Mouse (Mus musculus) right cerebral cortex, postnatal 14 days (tissue): ENCODE results near the gene Actl11.

ENCODE experiments used
- DNase-seq: peaks from one replicate; pipeline ENCODE4 v3.0.0; 2022

Actl11 gene

DNA sequence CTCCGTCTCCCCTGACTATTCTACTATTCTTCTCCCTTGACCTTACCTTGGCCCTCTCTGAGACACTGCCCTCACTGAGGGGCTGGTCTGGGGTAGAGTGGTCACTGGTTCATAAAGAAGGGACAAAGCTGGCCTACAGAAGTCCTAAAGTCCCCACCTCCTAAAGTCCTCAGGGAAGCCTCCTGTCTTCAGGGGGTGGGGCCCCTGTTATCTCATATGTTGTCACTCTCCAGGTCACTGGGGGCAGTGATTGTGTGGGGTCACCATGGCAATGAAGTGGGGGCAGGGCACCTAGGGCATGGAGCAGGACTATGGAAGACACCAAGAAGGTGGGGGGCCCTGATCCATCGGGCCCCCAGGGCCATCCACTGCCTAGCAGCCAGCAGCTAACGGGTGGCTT lies at the start of gene Actl11:
Gene Actl11, plus strand, starts transcription at position 301 of the 400 bp plus-strand sequence.
- no peak for DNase-seq

DNA sequence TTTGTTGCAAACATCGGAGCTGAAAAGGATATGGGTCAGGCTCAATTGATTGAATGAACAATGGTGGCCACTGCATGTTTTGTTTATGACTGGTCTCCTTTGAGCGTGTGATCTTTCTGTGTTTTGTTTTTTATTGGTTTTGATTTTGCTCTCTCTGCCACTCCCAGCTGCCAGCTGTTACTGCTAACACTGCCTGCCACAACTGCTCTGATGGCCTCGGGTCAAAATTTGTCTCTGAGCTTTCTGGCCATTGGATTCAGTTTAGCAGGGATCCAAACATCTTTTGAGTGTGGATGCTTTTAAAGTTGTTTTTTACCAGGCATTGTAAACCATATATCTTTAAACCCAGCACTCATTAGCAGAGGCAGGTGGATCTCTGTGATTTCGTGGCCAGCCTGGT lies 47.9 kb upstream of the Actl11 start:
- DNase-seq: no peak

DNA sequence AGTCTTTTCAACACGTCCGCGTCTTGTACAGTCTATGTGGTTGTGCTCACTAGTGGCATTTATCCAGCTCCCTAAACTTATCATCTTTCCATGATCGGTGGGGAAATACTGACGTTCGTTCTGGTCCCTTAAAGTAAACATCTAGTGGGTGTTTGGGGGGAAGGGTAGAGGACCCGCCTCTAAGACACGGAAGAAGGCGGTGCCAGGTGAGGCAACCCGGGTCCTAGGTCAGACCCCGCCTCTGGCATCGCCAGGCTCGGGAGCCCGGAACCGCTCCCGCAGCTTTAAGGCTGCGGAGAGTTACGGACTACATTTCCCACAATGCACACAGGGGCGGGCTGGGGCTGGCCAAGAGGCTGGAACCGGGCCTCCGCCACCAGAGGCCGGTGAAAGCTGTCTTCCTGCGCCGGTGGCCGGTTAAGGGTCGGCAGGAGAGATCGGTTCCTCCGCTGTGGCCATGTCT lies 40.4 kb upstream of the Actl11 start, which contains the start of gene Mon1a:
Gene Mon1a, plus strand, starts transcription at position 348 of the 463 bp plus-strand sequence.
- DNase-seq: peak; percentile 72

DNA sequence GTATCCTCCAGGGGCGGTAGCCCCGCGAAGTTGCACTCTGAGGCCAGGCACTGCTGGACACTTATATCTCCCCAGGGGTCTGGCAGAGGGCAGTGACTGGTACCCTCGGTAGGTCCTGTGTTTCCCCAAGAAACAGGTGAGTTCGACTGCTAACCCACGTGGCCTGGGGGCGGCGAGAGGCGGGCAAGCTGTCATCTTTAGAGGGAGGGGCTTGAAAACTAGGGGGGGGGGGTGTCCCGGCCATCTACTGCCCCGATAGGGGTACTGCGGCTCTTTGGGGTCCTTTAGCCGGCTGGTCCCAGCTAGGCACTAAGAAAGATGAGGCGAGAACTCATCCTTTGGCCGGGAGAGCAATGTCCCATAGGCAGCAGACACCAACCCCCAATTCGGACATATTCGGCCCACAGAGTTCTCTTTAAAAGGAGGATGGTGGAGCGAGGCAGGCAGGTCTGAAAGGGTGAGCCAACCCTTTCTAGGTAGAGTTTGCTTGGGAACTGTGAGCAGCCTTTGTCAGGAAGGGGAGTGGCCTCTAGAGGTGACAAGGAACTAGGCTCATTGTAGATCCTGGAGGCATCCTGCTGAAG lies 39.9 kb upstream of the Actl11 start:
- DNase-seq: peak; percentile 53

DNA sequence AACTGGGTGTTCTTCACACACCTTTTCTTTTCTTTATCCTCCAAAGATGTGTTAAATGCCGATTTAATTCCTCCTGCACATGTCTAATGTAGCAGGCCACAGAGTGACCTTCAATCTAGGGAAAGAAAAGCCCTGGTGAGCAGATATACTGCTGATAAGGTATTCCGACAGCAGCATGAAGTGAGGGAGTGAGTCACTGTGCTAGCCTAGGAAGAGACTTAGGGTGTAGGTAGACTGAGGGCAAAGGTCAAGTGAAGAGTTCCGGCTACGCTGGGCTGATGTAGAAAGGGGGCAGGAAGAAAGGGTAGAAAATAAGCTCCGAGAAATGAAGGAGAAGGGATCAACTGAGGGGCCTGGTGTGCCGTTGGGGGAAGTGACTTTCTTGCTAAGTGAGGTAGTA lies 38.0 kb upstream of the Actl11 start:
- no peak for DNase-seq

DNA sequence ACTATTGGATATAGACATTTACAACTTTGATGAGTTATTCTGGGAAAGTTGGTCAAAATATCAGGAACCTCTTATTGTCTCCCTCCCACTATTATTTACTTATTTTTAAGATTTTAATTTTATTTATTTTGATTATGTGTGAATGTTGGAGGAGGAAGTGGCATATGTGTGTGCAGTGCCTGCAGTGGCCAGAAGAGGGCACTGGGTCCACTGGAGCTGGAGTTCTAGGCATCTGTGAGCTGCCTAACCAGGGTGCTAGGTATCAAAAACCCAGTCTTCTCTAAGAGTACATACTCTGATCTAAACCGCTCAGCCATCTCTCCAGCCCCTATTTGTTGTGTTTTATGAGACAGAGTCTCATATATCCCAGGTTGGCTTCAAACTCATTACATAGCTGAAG lies 37.2 kb upstream of the Actl11 start:
- no peak for DNase-seq

DNA sequence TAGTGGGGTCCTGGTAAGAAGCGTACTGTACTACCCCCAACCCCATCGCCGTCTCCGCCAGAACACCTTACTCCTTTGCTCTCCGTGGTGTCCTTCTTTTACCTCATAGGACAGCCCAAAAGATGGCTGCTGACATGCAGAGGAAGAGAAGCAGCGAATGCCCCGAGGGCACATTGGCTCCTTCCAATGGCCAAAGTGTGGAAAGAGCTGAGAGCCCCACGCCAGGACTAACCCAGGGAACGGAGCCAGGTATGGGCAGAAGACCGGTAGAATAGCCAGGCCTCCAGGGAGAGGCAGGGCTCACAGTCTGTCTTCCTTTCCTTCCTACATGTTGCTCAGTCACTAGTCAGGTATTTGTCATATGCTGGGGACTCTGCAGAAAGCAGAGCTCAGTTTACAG lies 29.7 kb upstream of the Actl11 start:
- DNase-seq: no peak

DNA sequence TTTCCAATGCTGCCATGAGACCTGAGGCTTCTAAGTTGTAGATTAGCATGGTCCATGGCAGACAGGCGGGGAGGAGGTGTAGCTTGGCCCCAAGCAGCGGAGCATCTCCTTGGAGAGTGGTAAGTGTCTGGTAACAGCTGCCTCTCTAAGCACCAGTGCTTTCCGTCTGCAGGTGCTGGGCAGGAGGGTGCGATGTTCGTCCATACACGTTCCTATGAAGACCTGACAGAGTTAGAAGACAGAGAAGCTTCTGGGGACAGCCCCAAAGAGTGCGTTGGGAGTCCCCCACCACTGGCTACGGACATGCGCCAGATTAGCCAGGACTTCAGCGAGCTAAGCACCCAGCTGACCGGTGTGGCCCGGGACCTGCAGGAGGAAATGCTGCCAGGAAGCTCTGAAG lies 28.4 kb upstream of the Actl11 start:
- DNase-seq: no peak

DNA sequence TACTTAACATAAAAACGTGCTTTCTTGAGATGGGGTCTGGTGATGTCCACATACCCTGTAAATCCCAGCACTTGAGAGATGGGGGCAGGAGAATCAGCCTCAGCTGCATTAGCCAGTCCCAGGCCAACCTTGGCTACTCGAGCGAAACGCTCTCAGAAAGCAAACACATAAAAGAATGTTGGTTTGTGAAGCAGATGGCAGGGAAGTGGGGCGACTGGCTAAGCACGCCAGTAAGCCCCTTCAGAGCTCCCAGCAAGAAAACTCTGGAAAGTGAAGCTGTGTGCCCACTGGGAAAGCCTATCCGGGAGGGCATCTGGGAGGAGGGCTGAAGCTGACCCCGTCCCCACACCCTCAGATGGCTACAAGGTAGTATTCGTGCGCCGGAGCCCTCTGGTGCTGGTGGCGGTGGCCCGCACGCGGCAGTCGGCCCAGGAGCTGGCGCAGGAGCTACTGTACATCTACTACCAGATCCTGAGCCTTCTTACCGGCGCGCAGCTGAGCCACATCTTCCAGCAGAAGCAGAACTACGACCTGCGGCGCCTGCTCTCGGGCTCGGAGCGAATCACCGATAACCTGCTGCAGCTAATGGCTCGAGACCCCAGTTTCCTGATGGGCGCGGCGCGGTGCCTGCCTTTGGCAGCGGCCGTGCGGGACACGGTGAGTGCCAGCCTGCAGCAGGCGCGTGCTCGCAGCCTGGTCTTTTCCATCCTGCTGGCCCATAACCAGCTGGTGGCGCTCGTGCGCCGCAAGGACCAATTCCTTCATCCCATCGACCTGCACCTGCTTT lies 27.2 kb upstream of the Actl11 start:
- peak; percentile 83 for DNase-seq

DNA sequence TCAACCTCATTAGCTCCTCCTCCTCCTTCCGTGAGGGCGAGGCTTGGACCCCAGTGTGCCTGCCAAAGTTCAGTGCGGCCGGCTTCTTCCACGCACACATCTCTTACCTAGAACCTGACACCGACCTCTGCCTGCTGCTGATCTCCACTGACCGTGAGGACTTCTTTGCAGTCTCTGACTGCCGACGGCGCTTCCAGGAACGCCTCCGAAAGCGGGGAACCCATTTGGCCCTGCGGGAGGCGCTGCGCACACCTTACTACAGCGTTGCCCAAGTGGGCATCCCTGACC lies 26.7 kb upstream of the Actl11 start:
- DNase-seq: no peak

DNA sequence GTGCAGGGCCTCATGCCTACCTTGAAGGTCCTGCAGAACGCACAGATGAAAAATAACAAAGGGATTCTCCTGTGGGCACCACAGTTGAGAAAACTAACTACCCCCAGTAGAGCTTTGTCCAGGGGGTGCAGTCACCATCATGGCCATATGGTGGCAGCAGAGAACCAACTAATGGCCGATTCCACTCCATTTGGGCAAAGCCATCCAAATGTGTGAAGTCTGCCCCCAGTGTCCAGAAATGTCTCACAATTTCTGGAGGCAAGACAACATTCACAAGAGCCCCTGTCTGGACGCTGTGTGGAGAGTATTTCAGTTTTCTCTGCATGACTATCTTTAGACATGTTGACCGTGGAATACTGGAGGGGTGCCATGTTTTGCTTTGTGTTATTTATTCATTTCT lies 23.5 kb upstream of the Actl11 start:
- peak; percentile 87 for DNase-seq

DNA sequence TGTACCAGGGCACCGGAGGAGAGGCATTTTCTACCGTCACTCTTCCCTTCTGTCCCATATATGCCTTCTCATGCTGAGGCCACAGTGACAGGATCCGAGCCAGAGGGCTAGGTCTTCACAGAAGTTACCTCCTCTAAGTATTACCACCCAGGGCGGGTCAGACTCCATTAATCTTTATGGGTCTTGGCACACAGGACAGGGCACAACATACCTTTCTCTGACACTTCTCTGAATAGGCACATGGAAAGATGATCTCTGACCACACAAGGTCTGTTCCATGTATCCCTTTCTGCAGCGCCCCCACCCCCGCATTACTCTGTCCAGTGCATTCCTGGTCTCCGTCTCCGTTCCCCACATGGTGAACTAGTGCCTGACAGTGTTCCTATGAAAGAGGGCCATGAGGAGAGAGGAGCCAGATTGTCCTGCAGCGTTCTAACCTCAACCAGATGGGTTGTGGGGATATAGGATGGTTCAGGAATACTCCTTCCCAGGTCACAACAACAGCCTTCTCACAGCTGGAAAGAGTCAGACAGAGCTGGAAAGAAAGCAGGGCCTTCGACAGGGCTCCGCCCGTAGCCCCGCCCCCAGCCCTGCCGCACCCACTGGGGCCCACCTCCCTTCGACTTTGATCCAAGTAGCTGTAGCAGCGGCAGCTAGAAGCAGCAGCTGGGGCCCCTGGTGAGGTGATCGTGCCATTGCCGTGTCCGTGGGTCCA lies 21.9 kb upstream of the Actl11 start, which contains the start of gene Mst1r:
Gene Mst1r, plus strand, starts transcription at position 622 of the 715 bp plus-strand sequence.
- DNase-seq: peak; percentile 49

DNA sequence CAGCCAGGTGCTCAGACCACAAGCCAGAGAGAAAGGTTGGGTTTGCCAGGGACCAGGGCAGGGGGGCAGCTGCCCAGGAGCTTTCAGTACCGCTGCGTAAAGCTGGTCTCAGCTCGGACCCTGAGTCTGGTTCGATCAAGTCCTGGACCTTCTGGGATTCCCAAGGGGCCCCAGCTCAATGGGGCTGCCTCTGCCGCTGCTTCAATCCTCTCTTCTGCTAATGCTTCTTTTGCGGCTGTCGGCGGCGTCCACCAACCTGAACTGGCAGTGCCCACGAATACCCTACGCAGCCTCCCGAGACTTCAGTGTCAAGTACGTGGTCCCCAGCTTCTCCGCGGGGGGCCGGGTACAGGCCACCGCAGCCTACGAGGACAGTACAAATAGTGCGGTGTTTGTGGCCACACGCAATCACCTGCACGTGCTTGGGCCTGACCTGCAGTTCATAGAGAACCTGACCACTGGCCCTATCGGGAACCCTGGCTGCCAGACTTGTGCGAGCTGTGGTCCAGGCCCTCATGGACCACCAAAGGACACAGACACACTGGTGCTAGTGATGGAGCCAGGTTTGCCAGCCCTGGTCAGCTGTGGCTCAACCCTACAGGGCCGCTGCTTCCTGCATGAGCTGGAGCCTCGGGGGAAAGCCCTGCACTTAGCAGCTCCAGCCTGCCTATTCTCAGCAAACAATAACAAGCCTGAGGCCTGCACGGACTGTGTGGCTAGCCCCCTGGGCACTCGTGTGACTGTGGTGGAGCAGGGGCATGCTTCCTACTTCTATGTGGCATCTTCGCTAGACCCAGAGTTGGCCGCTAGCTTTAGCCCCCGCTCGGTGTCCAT lies 21.1 kb upstream of the Actl11 start:
- DNase-seq: no peak

DNA sequence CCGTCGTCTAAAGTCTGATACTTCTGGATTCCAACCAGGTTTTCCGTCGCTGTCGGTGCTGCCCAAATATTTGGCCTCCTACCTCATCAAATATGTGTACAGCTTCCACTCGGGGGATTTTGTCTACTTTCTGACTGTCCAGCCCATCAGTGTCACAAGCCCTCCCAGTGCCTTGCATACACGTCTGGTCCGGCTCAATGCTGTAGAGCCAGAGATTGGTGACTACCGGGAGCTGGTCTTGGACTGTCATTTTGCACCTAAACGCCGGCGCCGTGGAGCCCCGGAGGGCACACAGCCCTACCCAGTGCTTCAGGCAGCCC lies 20.5 kb upstream of the Actl11 start:
- DNase-seq: no peak

DNA sequence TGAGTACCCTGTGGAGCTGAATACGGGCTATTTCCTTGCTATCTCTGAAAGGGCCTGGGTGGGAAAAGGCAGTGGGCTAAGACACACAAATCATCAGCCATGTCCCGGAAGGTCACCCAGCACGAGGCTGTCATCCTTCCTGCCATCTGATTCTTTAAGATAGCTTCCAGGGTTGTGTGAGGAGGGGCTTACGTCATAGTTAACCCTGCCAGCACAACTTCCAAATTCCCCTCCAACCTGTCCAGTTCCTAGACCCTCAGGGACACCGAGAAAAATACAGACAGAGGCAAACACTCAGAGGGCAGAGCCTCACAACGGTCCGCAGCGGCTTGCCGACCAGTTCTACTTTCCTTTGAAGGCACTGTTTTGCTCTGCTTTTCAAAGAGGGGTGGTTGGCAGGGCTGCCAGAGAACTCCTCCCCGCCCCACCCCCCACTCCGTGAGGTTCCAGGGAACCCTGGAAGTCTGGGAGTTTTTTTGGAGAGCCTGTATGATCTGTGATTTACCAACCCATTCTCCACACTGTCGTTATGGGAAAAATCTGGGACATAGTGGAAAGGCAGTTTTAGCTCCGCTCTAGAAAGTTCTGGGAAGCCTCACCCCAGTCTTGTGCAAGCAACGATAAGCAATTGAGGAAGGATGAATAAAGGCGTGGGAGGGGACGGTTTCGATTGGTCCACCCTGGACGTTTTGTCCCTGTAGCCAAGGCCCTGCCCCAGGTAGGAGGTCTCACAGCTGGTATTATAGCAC lies 19.7 kb upstream of the Actl11 start:
- no peak for DNase-seq

DNA sequence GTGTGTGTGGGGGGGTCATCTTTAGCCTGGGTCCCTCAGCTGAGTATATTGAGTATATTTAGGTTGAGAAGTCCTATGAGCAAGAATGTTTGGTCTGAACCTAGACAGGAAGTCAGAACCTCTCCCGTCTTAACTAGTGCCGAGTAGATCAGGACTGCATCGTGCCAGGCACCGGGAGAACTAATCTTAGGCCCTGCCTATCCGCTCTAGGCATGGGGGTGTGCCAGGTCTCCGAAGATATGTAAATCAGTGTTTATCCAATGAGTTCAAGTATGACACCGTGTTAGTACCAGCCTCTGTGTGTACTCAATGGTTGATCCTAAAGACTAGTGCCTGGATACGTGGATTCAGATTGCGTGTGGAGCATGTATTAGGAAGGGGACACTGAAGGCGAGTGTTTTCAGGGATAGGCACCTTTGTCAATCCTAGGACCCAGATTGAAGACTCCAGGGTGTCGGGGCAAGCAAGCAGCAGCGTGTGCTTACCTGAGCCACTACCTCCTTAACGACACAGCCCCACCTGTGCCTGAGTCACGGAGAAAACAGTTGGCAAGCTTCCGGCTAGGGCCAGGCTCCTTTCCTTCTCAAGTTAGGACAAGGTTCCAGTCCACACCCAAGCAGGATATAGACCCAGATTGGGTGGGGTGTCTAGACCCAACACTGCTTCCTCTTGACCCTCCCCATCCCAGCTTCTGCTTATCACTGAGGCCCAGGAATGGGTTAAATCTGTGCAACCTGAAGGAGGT lies 18.1 kb upstream of the Actl11 start:
- no peak for DNase-seq

DNA sequence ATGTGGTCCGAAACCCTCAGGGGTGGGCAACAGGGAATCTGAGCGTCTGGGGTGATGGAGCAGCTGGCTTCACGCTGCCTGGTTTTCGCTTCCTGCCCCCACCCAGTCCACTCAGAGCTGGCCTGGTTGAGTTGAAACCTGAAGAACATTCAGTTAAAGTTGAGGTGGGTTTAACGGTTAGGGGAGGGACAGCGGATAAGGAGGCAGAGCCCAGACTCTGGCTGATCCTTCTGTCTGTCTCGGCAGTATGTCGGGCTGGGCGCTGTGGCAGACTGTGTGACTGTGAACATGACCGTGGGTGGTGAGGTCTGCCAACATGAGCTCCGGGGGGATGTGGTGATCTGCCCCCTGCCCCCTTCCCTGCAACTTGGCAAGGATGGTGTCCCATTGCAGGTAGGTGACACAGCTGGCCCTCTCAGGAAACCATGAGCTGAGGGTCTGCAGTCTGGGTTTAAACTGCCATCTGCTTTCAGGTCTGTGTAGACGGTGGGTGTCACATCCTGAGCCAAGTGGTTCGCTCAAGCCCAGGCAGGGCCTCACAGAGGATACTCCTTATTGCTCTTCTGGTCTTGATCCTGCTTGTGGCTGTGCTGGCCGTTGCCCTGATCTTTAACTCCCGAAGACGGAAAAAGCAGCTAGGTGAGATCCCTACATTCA lies 13.4 kb upstream of the Actl11 start:
- no peak for DNase-seq

DNA sequence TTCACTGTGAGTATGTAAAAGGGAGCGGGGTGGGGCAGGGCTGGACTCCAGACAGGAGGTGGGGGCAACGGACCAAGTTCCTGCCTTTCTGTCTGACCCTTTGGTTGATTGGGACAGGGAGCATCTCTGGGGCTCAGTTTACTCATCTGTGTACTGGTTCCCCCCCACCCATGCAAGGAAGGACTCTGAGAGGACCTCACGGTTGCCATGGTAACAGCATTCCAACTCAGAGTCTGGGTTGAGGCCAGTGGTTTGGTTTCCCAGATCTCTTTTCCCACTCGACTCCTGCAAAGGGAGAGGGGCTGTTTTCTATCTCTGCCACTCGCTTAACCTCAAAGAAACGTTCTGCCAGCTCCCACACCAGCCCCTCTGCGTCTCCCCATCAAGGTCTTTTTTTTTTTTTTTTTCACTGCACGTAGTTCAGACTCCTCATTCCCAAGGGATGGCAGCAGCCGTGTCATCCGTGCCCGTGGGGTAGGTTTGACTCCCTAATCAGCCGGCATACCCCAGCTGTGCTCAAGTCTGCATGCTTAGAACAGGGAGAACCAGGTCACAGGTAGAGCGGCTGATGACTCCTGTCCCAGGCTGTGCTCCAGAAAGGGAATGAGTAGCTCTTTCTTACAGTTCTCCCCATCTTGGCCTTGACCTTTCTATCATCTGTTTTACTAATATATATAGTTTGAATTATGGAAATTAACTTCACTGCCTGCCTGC lies 10.2 kb upstream of the Actl11 start:
- DNase-seq: no peak

DNA sequence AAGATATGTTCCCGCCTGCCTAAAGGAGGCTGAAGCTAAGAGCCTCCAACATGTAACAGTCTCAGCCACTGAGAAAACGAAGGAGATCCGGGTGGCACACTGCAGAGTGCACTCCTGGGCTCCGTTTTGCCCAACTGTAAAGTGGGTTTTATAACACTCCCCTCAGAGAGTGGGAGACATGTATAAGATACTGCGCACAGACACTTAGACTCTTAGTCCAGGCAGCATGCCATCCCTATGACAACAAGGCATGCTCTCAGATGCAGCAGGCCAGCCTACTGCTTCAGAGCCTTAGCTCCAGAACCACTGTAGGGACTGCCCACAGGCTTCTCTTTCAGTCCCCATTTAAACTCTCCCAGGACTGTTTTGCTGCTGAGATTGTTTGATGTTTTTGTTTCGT lies 9.4 kb upstream of the Actl11 start:
- DNase-seq: no peak

DNA sequence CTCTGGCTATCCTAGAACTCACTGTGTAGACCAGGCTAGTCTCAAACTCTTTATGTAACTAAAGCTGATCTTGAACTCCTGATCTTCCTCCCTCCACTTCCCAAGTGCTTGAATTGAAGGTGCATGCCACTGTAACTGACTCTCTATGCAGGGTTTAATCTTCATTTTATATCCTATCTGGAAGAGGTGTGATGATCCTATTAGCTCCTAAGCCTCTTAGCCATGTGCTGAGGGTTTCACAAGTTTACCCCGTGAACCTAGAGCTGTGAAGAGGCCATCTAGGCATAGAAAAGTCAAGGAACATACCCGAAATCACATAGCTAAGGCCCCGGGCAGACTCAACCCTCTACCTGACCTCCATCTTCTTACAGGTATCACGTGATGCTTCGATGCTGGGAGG lies 8.8 kb upstream of the Actl11 start:
- no peak for DNase-seq

DNA sequence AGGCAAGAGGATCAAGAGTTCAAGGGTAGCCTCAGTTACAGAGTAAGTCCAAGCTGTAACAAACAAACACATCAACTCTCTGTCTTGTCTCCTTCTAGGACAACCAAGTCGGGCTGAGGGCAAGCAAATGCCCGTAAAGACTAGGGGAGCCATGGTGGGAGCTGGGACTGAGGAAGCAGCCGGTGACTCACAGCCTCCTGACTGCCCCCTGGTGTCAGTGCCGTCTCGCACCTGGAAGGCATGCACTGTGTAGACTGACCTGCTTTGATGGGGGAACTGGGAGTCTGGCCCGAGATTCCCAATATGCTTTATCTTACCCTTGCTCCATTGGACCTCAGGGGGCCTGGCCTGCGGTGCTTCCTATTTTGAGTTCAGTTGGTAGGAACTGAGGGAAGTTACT lies 5.2 kb upstream of the Actl11 start:
- no peak for DNase-seq
